Mouse (Mus musculus) limb, embryonic 13.5 days (tissue): ENCODE data around the gene Sstr2. TPM values are rescaled to one million over a fixed set of nuclear protein-coding genes. Genes with fewer than 3 reads are reported as not detected.

Source experiments
- ATAC-seq: fragments of 200-750 bp; cut with Nextera tagmentation; 2 replicates; pipeline ENCODE4 v1.8.0; 2017; ENCODE audit warnings: low read depth, moderate number of reproducible peaks, moderate TSS enrichment; ENCODE audit not compliant: low FRiP score
- H3K27ac ChIP-seq: fragments of 300-500 bp; sonication (generic); 2 replicates; pipeline ENCODE4 v1.5.1; 2015; ENCODE audit warnings: inconsistent platforms, mild to moderate bottlenecking, moderate library complexity
- H3K27me3 ChIP-seq: fragments of 300-500 bp; sonication (generic); 2 replicates; pipeline ENCODE4 v1.6.1; 2015; ENCODE audit warnings: mild to moderate bottlenecking, inconsistent platforms
- H3K36me3 ChIP-seq: fragments of 300-500 bp; sonication (generic); 2 replicates; pipeline ENCODE4 v1.6.1; 2015; ENCODE audit warnings: inconsistent platforms, mild to moderate bottlenecking, moderate library complexity
- H3K4me1 ChIP-seq: fragments of 300-500 bp; sonication (generic); 2 replicates; pipeline ENCODE4 v1.6.1; 2015; ENCODE audit warnings: inconsistent platforms
- H3K4me2 ChIP-seq: fragments of 300-500 bp; sonication (generic); replicated peaks from 2 replicates; pipeline ENCODE4 v1.6.1; 2015; ENCODE audit warnings: inconsistent platforms, mild to moderate bottlenecking, moderate library complexity
- H3K4me3 ChIP-seq: fragments of 300-500 bp; sonication (generic); 2 replicates; pipeline ENCODE4 v1.5.1; 2015; ENCODE audit warnings: moderate library complexity, mild to moderate bottlenecking, inconsistent platforms
- H3K9ac ChIP-seq: fragments of 300-500 bp; sonication (generic); 2 replicates; pipeline ENCODE4 v1.6.1; 2015; ENCODE audit warnings: mild to moderate bottlenecking, inconsistent platforms
- H3K9me3 ChIP-seq: fragments of 300-500 bp; sonication (generic); 2 replicates; pipeline ENCODE4 v1.6.1; 2016; ENCODE audit warnings: inconsistent platforms
- WGBS: fragments of 180-500 bp; shearing (Covaris S2); methylation state at CpG from one replicate; pipeline ENCODE4 v1.1.7; 2015; 5-methylcytosine and 5-hydroxymethylcytosine counted together
- polyA plus RNA-seq: library from polyadenylated mRNA; unstranded; fragments of >200 nt; fragmentation: Nextera tagmentation; extraction: Ambion mirVana; gene quantifications from 2 replicates; pipeline ENCODE4 v1.2.1, GENCODE M21; 2015

The Sstr2 gene
- 1.1 and 1.5 TPM in 2 replicates for polyA plus RNA-seq

DNA sequence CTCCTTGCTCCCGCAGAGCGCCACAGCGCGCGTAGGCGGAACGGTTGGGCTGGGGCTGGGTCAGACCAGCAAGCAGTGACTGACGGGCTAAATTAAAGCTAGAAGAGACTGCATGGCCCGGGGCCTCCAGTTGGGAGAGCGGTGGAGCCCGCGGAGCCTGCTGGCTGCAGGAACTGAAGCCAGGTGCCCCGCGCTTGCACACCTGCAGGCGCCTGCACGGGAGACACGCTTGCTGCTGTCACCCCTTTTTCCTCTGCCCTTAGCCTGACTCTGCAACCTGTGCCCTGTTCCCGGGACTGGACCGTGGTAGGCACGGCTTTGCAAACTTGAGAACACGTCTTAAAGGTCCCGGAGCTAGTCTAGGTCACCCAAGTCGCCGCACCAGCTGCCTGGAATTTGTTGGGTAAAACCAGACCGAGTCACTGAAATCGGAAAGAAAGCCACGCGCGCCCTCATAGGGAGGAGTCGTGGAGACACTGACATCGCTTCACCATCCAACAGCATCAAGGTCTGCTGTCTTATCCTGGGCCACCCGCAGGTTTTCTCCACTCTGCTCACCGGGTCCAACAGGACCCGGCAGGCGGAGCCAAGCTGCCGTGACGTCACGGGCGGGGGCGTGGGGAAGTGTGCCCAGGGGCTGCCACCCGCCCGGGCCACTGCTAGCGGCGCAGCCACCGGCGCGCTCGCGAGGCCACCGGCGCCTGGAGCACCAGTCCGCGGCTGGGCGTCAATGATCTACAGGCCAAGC lies at the start of gene Sstr2:
Sstr2 (plus strand) TSS at position 671 of the 748 bp plus-strand sequence.
- no peaks in the 10 kb centered on the region for H3K36me3 ChIP-seq
- under 1% methylated on average over 54 of the region's 54 CpGs for WGBS
- H3K4me1 ChIP-seq, result peaks cover 25% of the 10 kb centered on the region
- peak within 1 kb of the TSS; percentile 97 for H3K4me2 ChIP-seq
- peak within 1 kb of the TSS; percentile 52 for H3K4me3 ChIP-seq
- peaks cover 58% of the 10 kb centered on the region for H3K27me3 ChIP-seq
- no peak within 1 kb of the TSS for H3K27ac ChIP-seq
- H3K9ac ChIP-seq, result peak within 1 kb of the TSS; percentile 61
- H3K9me3 ChIP-seq, result no peaks in the 10 kb centered on the region
- ATAC-seq, result peak; percentile 55; the same call in 1 of the 2 replicates

DNA sequence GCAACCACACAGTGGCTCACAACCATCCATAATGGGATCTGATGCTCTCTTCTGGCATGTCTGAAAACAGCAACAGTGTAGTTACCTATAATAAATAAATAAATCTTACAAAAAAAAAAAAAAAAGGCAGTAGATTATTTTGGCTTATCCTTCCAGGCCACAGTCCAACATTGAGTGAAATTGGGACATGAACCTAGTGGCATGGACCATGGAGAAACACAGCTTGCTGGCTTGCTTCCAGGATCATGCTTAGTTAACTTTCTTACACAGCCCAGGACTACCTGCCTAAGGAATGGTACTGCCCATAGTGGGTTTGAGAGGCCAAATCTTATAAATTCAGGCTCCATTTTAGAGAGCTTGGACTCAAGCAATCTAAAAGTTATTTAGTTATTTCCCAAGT lies 47.5 kb upstream of the Sstr2 start:
- Histone ChIP-seq H3K36me3 (no peaks in the 10 kb centered on the region), H3K4me2 (no peak overlapping the region)
- ATAC-seq, result no peak

DNA sequence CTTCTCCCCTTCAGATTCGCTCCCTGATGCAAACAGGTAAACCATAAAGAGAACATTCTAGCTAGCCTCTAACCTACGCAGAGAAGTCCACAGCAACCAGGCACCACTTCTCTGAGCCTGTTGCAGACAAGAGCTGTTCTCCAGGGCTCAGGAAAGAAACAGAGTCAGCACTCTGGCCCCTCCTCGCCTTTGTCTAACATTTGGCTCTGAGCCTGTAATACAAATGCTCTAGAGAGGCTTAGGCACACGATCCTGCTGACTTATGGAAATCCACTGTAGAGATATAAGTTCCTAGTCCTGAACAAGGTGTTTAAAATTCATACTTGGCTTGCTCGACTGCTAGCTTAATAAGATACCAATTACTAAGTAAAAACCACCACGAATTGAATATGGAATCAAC lies 46.5 kb upstream of the Sstr2 start:
- H3K36me3 ChIP-seq, result no peaks in the 10 kb centered on the region
- no peak overlapping the region for H3K4me2 ChIP-seq
- H3K27ac ChIP-seq, result no peak overlapping the region; the same call in 1 of the 2 replicates
- no peaks in the 10 kb centered on the region for H3K27me3 ChIP-seq
- H3K9me3 ChIP-seq, result no peaks in the 10 kb centered on the region
- peaks cover 11% of the 10 kb centered on the region; the same call in 1 of the 2 replicates for H3K4me1 ChIP-seq
- H3K4me3 ChIP-seq, result no peak overlapping the region
- no peak for ATAC-seq
- WGBS, result 64% methylated on average over 6 of the region's 6 CpGs
- no peak overlapping the region for H3K9ac ChIP-seq

More for the DNA sequence above, 47.5 kb upstream of the Sstr2 start:
- H3K4me3 ChIP-seq, result no peak overlapping the region
- H3K27me3 ChIP-seq, result no peaks in the 10 kb centered on the region
- H3K9ac ChIP-seq, result no peak overlapping the region
- H3K27ac ChIP-seq, result no peak overlapping the region
- H3K4me1 ChIP-seq, result peaks cover 11% of the 10 kb centered on the region; the same call in 1 of the 2 replicates
- no peaks in the 10 kb centered on the region for H3K9me3 ChIP-seq

DNA sequence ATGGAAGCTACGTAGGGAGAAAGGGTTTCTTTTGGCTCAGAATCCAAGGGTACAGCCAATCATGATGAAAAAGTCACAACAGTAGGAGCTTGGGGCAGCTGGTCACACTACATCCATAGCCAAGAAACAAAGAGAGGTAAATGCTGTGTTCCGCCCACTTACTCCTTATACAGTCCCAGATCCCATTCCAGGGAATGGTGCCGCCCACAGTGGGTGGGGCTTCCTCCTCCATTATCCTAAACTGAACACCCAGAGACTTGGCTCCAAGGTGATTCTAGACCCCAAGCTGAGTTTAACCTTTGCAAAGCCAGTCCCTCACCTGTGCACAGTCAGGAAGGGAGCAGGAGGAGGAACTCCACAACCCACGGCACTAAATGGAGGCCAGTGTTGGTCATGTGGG lies 41.9 kb upstream of the Sstr2 start:
- Histone ChIP-seq H3K9ac (no peak overlapping the region), H3K27ac (no peak overlapping the region), H3K36me3 (no peaks in the 10 kb centered on the region), H3K4me1 (peaks cover 11% of the 10 kb centered on the region; the same call in 1 of the 2 replicates), H3K4me3 (no peak overlapping the region), H3K4me2 (no peak overlapping the region), H3K27me3 (no peaks in the 10 kb centered on the region), H3K9me3 (no peaks in the 10 kb centered on the region)
- 89% methylated on average over 4 of the region's 4 CpGs for WGBS
- ATAC-seq, result no peak

DNA sequence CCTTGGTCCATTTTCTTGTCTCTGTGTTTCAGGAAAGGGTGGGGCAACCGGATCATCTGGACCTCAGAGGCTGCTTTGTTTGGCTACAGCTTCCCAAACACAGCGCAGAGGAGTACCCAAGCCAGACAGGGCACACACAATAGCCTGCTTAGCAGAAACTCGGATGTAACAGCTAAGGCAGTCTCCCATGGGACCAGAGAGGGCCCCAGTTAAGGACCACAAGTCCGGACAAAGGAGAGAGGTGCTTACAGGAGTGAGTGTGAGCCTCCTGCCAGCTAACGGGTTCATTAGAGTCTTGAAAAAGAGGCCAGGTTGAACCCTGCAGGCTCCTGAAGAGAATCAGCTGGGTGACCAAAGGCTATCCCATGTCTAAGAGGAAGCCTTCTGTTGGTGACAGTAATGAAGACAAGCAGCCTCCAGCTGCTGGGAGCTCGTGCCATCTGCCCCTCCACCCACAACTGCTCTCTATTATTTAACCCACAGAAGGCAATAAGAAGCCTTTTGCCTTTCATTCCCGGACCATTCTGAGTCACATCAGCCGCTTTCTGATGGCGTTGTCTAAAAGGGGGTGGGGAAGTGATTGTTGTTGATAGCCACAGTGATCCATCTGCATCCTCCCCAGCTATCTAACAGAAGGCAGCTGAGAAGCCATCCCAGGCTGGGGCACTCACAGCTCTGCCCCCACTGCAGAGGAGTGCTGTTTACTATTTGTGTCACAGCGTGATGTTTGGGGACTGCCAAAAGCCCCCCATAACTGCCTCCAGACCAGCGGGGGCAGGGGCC lies 35.1 kb upstream of the Sstr2 start:
- H3K9ac ChIP-seq, result no peak overlapping the region
- H3K27me3 ChIP-seq, result no peaks in the 10 kb centered on the region
- ATAC-seq, result no peak
- H3K4me2 ChIP-seq, result no peak overlapping the region
- WGBS, result 48% methylated on average over 11 of the region's 11 CpGs
- no peaks in the 10 kb centered on the region for H3K36me3 ChIP-seq
- H3K4me3 ChIP-seq, result no peak overlapping the region
- peaks cover 5% of the 10 kb centered on the region; the same call in 1 of the 2 replicates for H3K4me1 ChIP-seq
- no peak overlapping the region for H3K27ac ChIP-seq
- no peaks in the 10 kb centered on the region for H3K9me3 ChIP-seq

DNA sequence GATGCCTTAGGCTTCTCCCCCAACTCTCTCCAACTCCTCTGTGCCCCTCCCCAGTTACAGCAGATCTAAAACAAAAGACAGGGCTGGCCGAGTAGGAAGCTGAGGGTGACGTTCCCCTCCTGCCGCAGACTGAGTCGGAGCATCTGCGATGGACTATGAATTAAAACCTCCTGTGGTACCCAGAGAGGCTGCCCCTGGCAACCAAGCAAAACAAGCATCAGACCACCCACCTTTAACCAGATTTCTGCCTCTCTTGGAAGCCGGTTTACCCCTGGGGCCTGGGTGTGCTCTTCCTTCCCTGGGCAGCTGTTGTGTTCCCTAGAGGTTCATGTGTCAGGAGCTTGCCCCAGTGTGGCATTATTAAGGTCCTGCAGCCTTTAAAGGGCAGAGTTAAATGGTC lies 32.7 kb upstream of the Sstr2 start:
- 30% methylated on average over 6 of the region's 6 CpGs for WGBS
- Histone ChIP-seq H3K36me3 (no peaks in the 10 kb centered on the region), H3K4me3 (no peak overlapping the region), H3K9me3 (no peaks in the 10 kb centered on the region), H3K9ac (no peak overlapping the region), H3K27me3 (no peaks in the 10 kb centered on the region), H3K4me2 (no peak overlapping the region), H3K4me1 (peaks cover 5% of the 10 kb centered on the region; the same call in 1 of the 2 replicates), H3K27ac (no peak overlapping the region)
- ATAC-seq, result no peak

DNA sequence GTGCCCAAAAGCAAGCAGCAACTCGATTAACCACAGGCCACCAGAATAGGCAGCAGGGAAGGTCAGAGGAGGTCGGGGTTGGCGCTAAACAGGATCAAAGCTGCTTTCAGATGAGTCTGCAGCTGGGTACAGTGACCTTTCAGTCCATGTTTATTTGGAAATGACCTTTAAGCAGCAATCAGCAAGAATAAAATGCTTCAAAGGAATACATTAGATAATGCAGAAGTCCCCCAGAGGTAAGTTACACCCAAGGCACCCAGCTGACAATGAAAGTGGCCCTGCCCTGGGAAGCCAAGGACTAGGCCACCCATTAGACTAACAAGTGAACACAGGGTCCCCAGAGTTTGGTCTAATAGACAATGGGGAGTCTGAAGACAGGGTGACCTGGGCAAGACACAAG lies 30.2 kb upstream of the Sstr2 start:
- 45% methylated on average over 3 of the region's 3 CpGs for WGBS
- no peaks in the 10 kb centered on the region for H3K9me3 ChIP-seq

DNA sequence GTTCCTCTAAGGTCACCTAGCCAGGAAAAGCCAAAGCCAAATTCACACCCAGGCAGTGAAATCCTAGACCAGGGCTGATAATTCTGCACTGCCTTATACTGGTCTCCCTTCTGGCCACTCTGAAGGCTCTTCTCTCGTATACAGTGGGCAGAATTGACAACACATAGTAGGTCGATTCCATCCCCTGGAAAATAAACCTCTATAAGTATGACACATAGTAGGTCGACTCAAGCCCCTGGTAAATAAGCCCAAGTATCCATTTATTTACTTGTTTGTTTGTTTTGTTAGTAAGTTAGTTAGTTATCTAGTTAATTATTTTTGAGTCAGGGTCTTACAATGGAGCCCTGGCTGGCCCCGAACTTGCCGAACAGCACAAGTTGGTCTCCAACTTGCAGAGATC lies 24.0 kb upstream of the Sstr2 start:
- Histone ChIP-seq H3K36me3 (no peaks in the 10 kb centered on the region), H3K9ac (no peak overlapping the region), H3K27ac (no peak overlapping the region), H3K9me3 (no peaks in the 10 kb centered on the region), H3K4me1 (no peaks in the 10 kb centered on the region), H3K27me3 (no peaks in the 10 kb centered on the region), H3K4me3 (no peak overlapping the region), H3K4me2 (no peak overlapping the region)
- WGBS, result 86% methylated on average over 5 of the region's 5 CpGs
- no peak for ATAC-seq

More for the DNA sequence above, 30.2 kb upstream of the Sstr2 start:
- no peak for ATAC-seq
- Histone ChIP-seq H3K4me3 (no peak overlapping the region), H3K4me1 (peaks cover 5% of the 10 kb centered on the region; the same call in 1 of the 2 replicates), H3K27me3 (no peaks in the 10 kb centered on the region), H3K9ac (no peak overlapping the region), H3K36me3 (no peaks in the 10 kb centered on the region), H3K4me2 (no peak overlapping the region), H3K27ac (no peak overlapping the region)

DNA sequence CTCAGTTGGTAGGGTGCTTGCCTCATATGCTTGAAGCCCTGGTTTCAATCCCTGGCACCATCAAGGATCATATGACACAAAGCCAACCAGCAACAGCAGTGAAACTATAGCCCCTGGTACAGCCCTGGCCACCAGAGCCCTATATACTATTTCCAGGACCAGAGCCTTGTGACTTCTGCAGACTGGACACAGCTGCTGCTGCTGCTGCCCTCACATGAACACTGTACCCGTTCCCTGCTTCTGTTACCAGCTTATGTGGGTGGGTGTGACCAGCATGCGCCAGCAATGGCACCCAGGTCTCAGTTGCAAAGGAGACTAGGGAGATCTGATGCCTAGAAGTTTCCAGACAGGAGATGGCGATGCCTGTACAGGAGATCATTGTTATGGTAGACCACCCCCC lies 21.5 kb upstream of the Sstr2 start:
- peaks cover 6% of the 10 kb centered on the region; the same call in 1 of the 2 replicates for H3K4me1 ChIP-seq
- no peaks in the 10 kb centered on the region for H3K36me3 ChIP-seq
- ATAC-seq, result no peak
- no peak overlapping the region for H3K9ac ChIP-seq
- H3K27me3 ChIP-seq, result no peaks in the 10 kb centered on the region
- no peak overlapping the region for H3K4me3 ChIP-seq
- 79% methylated on average over 3 of the region's 3 CpGs for WGBS
- H3K4me2 ChIP-seq, result no peak overlapping the region
- H3K9me3 ChIP-seq, result no peaks in the 10 kb centered on the region
- no peak overlapping the region for H3K27ac ChIP-seq

DNA sequence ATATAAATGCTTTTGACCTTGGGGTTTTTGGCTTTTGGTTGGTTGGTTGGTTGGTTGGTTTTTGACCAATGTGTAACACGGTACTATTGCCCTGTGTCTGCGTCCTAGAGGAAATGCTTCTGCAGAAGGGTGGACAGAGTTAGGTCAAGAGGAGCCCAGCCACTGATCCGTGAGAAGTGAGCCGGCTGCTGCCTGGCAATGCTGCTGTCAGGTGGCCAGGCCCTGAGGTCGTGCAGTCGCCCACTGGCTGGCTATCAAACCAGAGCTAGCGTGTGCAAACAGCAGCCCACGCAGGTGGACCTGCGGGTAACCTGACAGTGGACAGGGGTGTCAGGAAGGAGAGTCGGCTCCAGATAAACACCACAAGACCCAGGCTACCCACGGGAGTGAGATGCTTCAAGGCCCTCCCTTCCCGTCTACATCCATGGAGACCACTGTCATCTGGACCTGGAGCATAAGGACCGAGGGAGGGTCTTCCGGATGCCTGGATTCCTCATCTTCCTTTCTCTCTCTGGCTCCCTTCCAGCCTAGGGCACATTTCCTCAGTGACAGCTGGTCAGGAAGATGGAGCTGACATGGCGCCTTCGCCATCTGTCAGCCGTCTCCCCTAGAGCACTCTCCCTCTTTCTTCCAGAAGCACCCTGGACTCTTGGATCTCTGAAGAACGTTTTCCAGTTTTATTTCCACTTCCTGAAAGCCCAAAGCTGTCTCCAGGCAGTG lies 18.5 kb upstream of the Sstr2 start:
- H3K36me3 ChIP-seq, result no peaks in the 10 kb centered on the region
- no peak overlapping the region for H3K9ac ChIP-seq
- H3K4me2 ChIP-seq, result no peak overlapping the region
- H3K27ac ChIP-seq, result no peak overlapping the region
- H3K4me1 ChIP-seq, result peaks cover 21% of the 10 kb centered on the region
- WGBS, result 84% methylated on average over 18 of the region's 18 CpGs
- H3K9me3 ChIP-seq, result no peaks in the 10 kb centered on the region
- no peaks in the 10 kb centered on the region for H3K27me3 ChIP-seq
- H3K4me3 ChIP-seq, result no peak overlapping the region
- ATAC-seq, result no peak

DNA sequence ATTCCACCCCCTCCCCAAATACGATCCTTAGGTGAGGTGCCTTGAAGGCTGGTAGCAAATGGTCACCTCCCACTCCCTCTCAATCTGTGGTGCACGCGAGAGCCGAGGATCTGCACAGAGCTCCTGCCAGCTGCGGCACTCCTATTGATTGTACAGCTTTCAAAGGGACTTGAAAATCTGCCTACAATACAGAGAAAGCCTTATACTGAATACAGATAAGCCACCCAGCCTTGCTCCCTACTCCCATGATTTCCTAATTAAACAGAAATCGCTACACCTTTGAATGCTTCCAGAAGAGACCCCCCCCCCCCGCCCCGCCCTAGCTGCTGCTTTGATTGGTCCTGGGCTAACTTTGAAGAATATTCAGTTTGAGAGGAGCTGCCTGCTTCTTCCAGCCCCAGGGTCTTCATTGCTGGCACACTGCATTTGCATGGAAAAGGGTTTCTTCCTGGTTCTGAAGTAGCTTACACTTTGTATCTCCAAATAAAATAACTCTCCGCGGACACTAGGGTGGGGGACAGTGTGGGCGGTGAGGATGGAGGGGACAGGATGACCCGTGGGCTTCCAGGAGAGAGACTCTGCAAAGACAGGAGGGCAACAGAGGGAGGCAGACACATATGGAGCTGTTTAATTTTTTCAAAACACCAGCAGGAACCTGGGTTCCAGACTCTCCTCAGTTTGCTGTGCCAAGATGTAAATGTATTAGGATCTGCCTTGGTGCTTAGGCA lies 17.4 kb upstream of the Sstr2 start:
- H3K27ac ChIP-seq, result no peak overlapping the region
- ATAC-seq, result no peak

More for the DNA sequence above, 17.4 kb upstream of the Sstr2 start:
- 66% methylated on average over 12 of the region's 12 CpGs for WGBS
- no peaks in the 10 kb centered on the region for H3K36me3 ChIP-seq
- H3K9ac ChIP-seq, result no peak overlapping the region
- no peak overlapping the region for H3K4me2 ChIP-seq
- no peak overlapping the region for H3K4me3 ChIP-seq
- H3K4me1 ChIP-seq, result peaks cover 21% of the 10 kb centered on the region
- H3K27me3 ChIP-seq, result no peaks in the 10 kb centered on the region
- peaks cover 4% of the 10 kb centered on the region; the same call in 1 of the 2 replicates for H3K9me3 ChIP-seq
